Mouse (Mus musculus): ENCODE measurements around the gene Tmc3. TPM values are rescaled to one million over a fixed set of nuclear protein-coding genes. Genes with fewer than 3 reads are reported as not detected.

The Tmc3 gene
- polyA plus RNA-seq, 2 experiments: 0.96 to 1.5 TPM

DNA sequence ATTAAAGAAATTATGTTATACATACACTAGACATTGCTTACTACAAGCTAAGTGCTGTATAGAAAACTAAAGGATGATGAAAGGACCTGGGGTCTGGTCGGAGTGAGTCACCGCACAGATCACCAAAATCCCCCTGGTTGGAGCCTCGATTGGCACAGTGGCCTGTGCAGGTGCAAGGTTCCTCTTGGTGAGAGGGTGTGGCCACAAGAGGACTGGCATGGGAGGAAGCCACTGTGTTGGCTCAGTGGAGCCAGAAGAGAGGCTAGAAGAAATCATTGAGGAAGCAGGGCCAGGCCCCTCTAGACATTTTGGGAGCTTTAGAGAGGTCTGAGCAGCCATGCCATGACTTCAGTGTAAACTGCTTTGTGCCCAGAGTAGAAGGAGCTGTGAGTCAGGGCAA, 54.4 kb downstream of the Tmc3 start:
- Histone ChIP-seq H3K27me3 (ENCODE audit: control insufficient read depth, insufficient read depth, low read length) (no peaks in the 10 kb centered on the region), H3K4me1 (ENCODE audit: control insufficient read depth, insufficient read depth, low read length) (0 out of 2 replicates have a peak, but pooled peaks cover under 1% of the 10 kb centered on the region), H3K4me3 (replicated peaks; ENCODE audit: low read length) (no peak overlapping the region), H3K9me3 (ENCODE audit: control insufficient read depth, low read length) (no peaks in the 10 kb centered on the region), H3K4me2 (replicated peaks; ENCODE audit: low read depth, low read length, severe bottlenecking) (no peak overlapping the region), H3K36me3 (ENCODE audit: control insufficient read depth, insufficient read depth, low read length) (peaks cover 49% of the 10 kb centered on the region), H3K9ac (ENCODE audit: low read depth, low read length, severe bottlenecking) (no peak overlapping the region), H3K27ac (replicated peaks; ENCODE audit: low read depth, low read length) (no peak overlapping the region)
- 83% methylated on average over 3 of the region's 3 CpGs for WGBS
- DNase-seq (ENCODE audit: low spot score): no peak
- TF ChIP-seq POLR2A (IDR thresholded peaks at IDR 0.05; ENCODE audit: borderline replicate concordance, extremely low read depth, insufficient read depth, insufficient read length): no peak
- ATAC-seq (ENCODE audit: low FRiP score, low read depth): no peak

DNA sequence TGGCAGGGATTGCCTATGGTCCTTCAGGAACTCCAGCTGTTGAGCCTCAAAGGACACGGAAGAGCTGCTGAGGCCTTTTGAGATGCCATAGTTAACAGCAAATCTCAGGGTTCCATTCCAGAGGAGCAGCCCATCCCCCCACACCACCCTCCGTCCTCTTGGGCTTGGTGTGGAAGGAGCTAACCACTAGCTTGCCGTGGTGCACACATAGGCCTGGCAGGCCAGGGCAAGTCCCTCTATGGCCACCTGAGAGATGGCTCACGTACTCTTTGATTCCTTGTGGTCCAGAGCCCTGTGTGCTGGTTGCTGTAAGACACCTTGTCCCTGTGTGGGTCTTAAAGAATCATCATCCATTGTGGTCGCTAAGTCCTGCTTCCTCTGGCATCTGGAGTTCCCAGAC, 55.9 kb downstream of the Tmc3 start:
- H3K27me3 ChIP-seq (ENCODE audit: control insufficient read depth, insufficient read depth, low read length): no peaks in the 10 kb centered on the region
- no peak overlapping the region for H3K4me3 ChIP-seq (replicated peaks; ENCODE audit: low read length)
- no peaks in the 10 kb centered on the region for H3K9me3 ChIP-seq (ENCODE audit: control insufficient read depth, low read length)
- no peak overlapping the region for H3K9ac ChIP-seq (ENCODE audit: low read depth, low read length, severe bottlenecking)
- DNase-seq (ENCODE audit: low spot score) (no peak), ATAC-seq (ENCODE audit: low FRiP score, low read depth) (no peak)
- no peak overlapping the region for H3K4me2 ChIP-seq (replicated peaks; ENCODE audit: low read depth, low read length, severe bottlenecking)
- H3K4me1 ChIP-seq (ENCODE audit: control insufficient read depth, insufficient read depth, low read length): no peaks in the 10 kb centered on the region
- no peak overlapping the region for H3K27ac ChIP-seq (replicated peaks; ENCODE audit: low read depth, low read length)
- 82% methylated on average over 5 of the region's 5 CpGs for WGBS
- peaks cover 49% of the 10 kb centered on the region for H3K36me3 ChIP-seq (ENCODE audit: control insufficient read depth, insufficient read depth, low read length)
- TF ChIP-seq POLR2A (IDR thresholded peaks at IDR 0.05; ENCODE audit: borderline replicate concordance, extremely low read depth, insufficient read depth, insufficient read length): no peak

DNA sequence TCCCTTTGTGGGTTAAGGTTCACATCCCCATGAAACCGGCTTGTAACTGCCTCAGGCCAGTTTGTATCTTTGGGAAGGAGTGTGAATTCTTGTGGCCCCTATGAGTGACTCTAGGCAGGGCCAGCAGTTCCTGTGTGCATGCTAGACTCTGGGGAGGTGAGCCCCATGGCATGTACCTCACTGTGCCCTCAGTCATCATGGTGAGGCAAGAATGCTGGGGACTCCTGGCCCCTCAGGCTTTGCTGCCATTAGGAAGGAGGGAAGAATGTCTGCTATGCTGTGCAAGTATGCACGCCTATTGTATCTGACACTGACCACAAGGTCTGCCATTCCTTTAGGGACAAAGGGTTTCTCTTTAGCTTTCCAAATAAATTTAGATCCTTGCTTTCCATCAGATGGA, 56.4 kb downstream of the Tmc3 start:
- no peak for TF ChIP-seq POLR2A (IDR thresholded peaks at IDR 0.05; ENCODE audit: borderline replicate concordance, extremely low read depth, insufficient read depth, insufficient read length)
- no peaks in the 10 kb centered on the region for H3K4me1 ChIP-seq (ENCODE audit: control insufficient read depth, insufficient read depth, low read length)
- H3K27ac ChIP-seq (replicated peaks; ENCODE audit: low read depth, low read length): no peak overlapping the region
- H3K4me2 ChIP-seq (replicated peaks; ENCODE audit: low read depth, low read length, severe bottlenecking): no peak overlapping the region
- ATAC-seq (ENCODE audit: low FRiP score, low read depth) (no peak), DNase-seq (ENCODE audit: low spot score) (no peak)
- peaks cover 49% of the 10 kb centered on the region for H3K36me3 ChIP-seq (ENCODE audit: control insufficient read depth, insufficient read depth, low read length)
- no peak overlapping the region for H3K4me3 ChIP-seq (replicated peaks; ENCODE audit: low read length)
- H3K9ac ChIP-seq (ENCODE audit: low read depth, low read length, severe bottlenecking): no peak overlapping the region
- no peaks in the 10 kb centered on the region for H3K9me3 ChIP-seq (ENCODE audit: control insufficient read depth, low read length)
- 74% methylated on average over 2 of the region's 2 CpGs for WGBS
- no peaks in the 10 kb centered on the region for H3K27me3 ChIP-seq (ENCODE audit: control insufficient read depth, insufficient read depth, low read length)

DNA sequence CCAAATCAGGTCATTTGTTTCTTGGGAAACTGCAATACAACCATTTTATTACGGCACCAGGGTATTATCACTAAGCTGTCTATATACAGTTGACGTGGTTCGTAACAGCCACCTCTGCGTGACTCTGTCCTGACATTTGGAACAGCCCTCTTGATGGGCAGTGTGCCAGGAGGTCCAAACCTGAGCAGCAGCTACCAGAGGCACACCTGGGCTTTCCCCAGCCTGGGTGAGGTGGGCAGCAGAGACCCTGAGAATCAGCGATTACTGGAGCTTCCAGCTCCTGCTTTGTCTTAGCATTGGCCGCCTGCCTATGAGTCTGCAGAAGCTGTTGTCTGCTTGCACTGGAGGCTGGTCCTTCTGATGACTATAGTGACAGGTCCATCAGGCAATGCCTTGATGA, 58.9 kb downstream of the Tmc3 start:
- Histone ChIP-seq H3K27me3 (ENCODE audit: control insufficient read depth, insufficient read depth, low read length) (no peaks in the 10 kb centered on the region), H3K27ac (replicated peaks; ENCODE audit: low read depth, low read length) (no peak overlapping the region), H3K4me2 (replicated peaks; ENCODE audit: low read depth, low read length, severe bottlenecking) (no peak overlapping the region), H3K9ac (ENCODE audit: low read depth, low read length, severe bottlenecking) (no peak overlapping the region), H3K36me3 (ENCODE audit: control insufficient read depth, insufficient read depth, low read length) (peaks cover 35% of the 10 kb centered on the region), H3K9me3 (ENCODE audit: control insufficient read depth, low read length) (no peaks in the 10 kb centered on the region), H3K4me3 (replicated peaks; ENCODE audit: low read length) (no peak overlapping the region), H3K4me1 (ENCODE audit: control insufficient read depth, insufficient read depth, low read length) (no peaks in the 10 kb centered on the region)
- DNase-seq (ENCODE audit: low spot score) (no peak), ATAC-seq (ENCODE audit: low FRiP score, low read depth) (no peak)
- TF ChIP-seq POLR2A (IDR thresholded peaks at IDR 0.05; ENCODE audit: borderline replicate concordance, extremely low read depth, insufficient read depth, insufficient read length): no peak
- 74% methylated on average over 6 of the region's 6 CpGs for WGBS

DNA sequence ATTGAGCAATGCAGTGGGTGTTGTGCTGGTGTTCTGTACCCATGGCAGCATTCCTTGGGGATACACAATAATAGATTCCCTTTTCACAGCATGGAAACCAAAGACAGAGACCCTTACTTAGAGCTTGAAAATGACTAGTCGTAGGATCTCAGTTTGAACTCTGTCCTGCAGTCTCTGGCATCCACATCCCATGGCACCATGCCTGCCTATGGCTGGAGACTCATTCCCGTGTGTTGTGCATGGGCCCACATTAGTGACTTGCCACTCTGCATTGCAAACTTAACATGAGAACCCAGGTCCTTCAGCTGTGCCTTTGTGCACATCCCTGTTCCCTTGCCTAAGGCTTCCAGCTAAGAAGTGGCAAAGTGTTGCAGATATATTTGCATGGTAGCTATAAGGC, 60.0 kb downstream of the Tmc3 start:
- TF ChIP-seq POLR2A (IDR thresholded peaks at IDR 0.05; ENCODE audit: borderline replicate concordance, extremely low read depth, insufficient read depth, insufficient read length): no peak
- WGBS: 90% methylated on average over 2 of the region's 2 CpGs
- H3K27me3 ChIP-seq (ENCODE audit: control insufficient read depth, insufficient read depth, low read length): no peaks in the 10 kb centered on the region
- no peak overlapping the region for H3K4me3 ChIP-seq (replicated peaks; ENCODE audit: low read length)
- H3K4me1 ChIP-seq (ENCODE audit: control insufficient read depth, insufficient read depth, low read length): no peaks in the 10 kb centered on the region
- no peak overlapping the region for H3K4me2 ChIP-seq (replicated peaks; ENCODE audit: low read depth, low read length, severe bottlenecking)
- H3K27ac ChIP-seq (replicated peaks; ENCODE audit: low read depth, low read length): no peak overlapping the region
- no peaks in the 10 kb centered on the region for H3K9me3 ChIP-seq (ENCODE audit: control insufficient read depth, low read length)
- H3K36me3 ChIP-seq (ENCODE audit: control insufficient read depth, insufficient read depth, low read length): peaks cover 30% of the 10 kb centered on the region
- H3K9ac ChIP-seq (ENCODE audit: low read depth, low read length, severe bottlenecking): no peak overlapping the region
- no peak for DNase-seq (ENCODE audit: low spot score)
- ATAC-seq (ENCODE audit: low FRiP score, low read depth): no peak

DNA sequence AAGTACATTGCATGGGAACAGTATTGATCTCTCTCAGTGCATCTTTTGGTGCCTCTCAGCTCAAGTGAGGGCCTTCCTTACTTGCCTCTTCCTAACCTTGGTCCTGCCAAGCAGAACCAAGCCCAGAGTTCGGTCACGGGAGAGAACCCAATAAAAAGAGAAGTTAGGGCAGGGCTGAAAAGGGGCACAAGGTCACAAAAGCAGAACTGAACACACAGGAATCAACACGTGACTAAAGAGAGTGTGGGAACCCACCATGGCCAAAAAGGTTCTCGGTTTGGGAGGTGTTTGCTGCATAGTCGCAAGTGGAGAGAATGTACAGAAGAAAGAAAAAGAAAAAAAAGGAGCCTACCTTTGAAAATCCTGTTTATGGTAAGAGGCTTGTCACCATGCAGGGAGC, 60.7 kb downstream of the Tmc3 start:
- DNase-seq (ENCODE audit: low spot score): no peak
- no peak overlapping the region for H3K9ac ChIP-seq (ENCODE audit: low read depth, low read length, severe bottlenecking)

More for the DNA sequence above, 60.7 kb downstream of the Tmc3 start:
- TF ChIP-seq POLR2A (IDR thresholded peaks at IDR 0.05; ENCODE audit: borderline replicate concordance, extremely low read depth, insufficient read depth, insufficient read length): no peak
- Histone ChIP-seq H3K4me1 (ENCODE audit: control insufficient read depth, insufficient read depth, low read length) (no peaks in the 10 kb centered on the region), H3K9me3 (ENCODE audit: control insufficient read depth, low read length) (no peaks in the 10 kb centered on the region), H3K36me3 (ENCODE audit: control insufficient read depth, insufficient read depth, low read length) (peaks cover 25% of the 10 kb centered on the region), H3K4me3 (replicated peaks; ENCODE audit: low read length) (no peak overlapping the region), H3K27ac (replicated peaks; ENCODE audit: low read depth, low read length) (no peak overlapping the region), H3K4me2 (replicated peaks; ENCODE audit: low read depth, low read length, severe bottlenecking) (no peak overlapping the region), H3K27me3 (ENCODE audit: control insufficient read depth, insufficient read depth, low read length) (no peaks in the 10 kb centered on the region)
- no peak for ATAC-seq (ENCODE audit: low FRiP score, low read depth)
- WGBS: 87% methylated on average over 5 of the region's 5 CpGs

Measured in limb, embryonic 14.5 days (tissue).